Mouse (Mus musculus) midbrain, embryonic 16.5 days (tissue): ENCODE data around the gene Cmtm8. TPM values are rescaled to one million over a fixed set of nuclear protein-coding genes. Genes with fewer than 3 reads are reported as not detected.

Experiments used
- ATAC-seq: fragments of 200-750 bp; cut with Nextera tagmentation; 2 replicates; pipeline ENCODE4 v1.8.0; 2017; ENCODE audit warnings: moderate TSS enrichment
- H3K27ac ChIP-seq: fragments of 300-500 bp; sonication (generic); 2 replicates; pipeline ENCODE4 v1.5.1; 2014; ENCODE audit warnings: mild to moderate bottlenecking, low read length, mixed read lengths
- H3K27me3 ChIP-seq: fragments of 300-500 bp; sonication (generic); 2 replicates; pipeline ENCODE4 v1.6.1; 2014; ENCODE audit warnings: low read depth, low read length, mixed read lengths; ENCODE audit not compliant: control insufficient read depth, insufficient read depth
- H3K36me3 ChIP-seq: fragments of 300-500 bp; sonication (generic); 2 replicates; pipeline ENCODE4 v1.6.1; 2014; ENCODE audit warnings: mild to moderate bottlenecking, low read length, moderate library complexity, mixed read lengths; ENCODE audit not compliant: control insufficient read depth, insufficient read depth
- H3K4me1 ChIP-seq: fragments of 300-500 bp; sonication (generic); 2 replicates; pipeline ENCODE4 v1.6.1; 2014; ENCODE audit warnings: mild to moderate bottlenecking, low read length, mixed read lengths; ENCODE audit not compliant: control insufficient read depth, insufficient read depth
- H3K4me2 ChIP-seq: fragments of 300-500 bp; sonication (generic); 2 replicates; pipeline ENCODE4 v1.6.1; 2014; ENCODE audit warnings: mild to moderate bottlenecking, low read length, mixed read lengths
- H3K4me3 ChIP-seq: fragments of 300-500 bp; sonication (generic); 2 replicates; pipeline ENCODE4 v1.5.1; 2014; ENCODE audit warnings: low read depth, mild to moderate bottlenecking, low read length, moderate library complexity, mixed read lengths
- H3K9ac ChIP-seq: fragments of 300-500 bp; sonication (generic); 2 replicates; pipeline ENCODE4 v1.6.1; 2014; ENCODE audit warnings: low read depth, low read length, mixed read lengths
- H3K9me3 ChIP-seq: fragments of 300-500 bp; sonication (generic); replicated peaks from 2 replicates; pipeline ENCODE4 v1.6.1; 2014; ENCODE audit warnings: mild to moderate bottlenecking, low read length, mixed read lengths; ENCODE audit not compliant: control insufficient read depth, poor library complexity, severe bottlenecking
- WGBS: fragments of 180-500 bp; shearing (Covaris S2); extraction: QIAGEN DNeasy Blood & Tissue Kit; methylation state at CpG from one replicate; pipeline ENCODE4 v1.1.7; 2014; 5-methylcytosine and 5-hydroxymethylcytosine counted together
- polyA plus RNA-seq: library from polyadenylated mRNA; unstranded; fragments of >200 nt; fragmentation: Nextera tagmentation; extraction: Ambion mirVana; gene quantifications from 2 replicates; pipeline ENCODE4 v1.2.1, GENCODE M21; 2015

Cmtm8 gene
- polyA plus RNA-seq, 1 experiment from 2014 or later = 8.3 TPM

DNA sequence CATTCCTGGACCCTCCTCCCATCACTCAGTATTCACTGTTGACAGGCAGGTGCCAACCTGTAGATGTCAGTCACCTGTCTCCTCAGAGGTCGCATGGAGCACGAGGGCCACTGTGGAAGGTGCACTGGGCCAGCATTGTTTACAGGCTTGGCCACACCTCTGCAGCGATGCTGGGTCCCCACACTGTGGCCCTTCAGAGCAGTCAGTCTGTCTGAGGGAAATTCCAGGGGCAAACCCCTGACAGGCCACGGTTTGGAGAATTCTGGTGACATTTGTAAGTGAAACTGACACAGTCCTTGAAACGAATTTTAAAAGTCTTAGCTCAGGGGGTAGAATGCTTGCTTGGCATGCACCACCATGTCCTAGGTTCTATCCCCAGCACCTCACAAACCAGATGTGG is 83.6 kb downstream of the Cmtm8 start:
- Histone ChIP-seq H3K27me3 (no peaks in the 10 kb centered on the region), H3K9ac (no peak overlapping the region), H3K9me3 (no peaks in the 10 kb centered on the region), H3K4me2 (no peak overlapping the region), H3K36me3 (no peaks in the 10 kb centered on the region), H3K4me3 (no peak overlapping the region), H3K27ac (no peak overlapping the region), H3K4me1 (no peaks in the 10 kb centered on the region)
- 80% methylated on average over 5 of the region's 5 CpGs for WGBS
- ATAC-seq = no peak

DNA sequence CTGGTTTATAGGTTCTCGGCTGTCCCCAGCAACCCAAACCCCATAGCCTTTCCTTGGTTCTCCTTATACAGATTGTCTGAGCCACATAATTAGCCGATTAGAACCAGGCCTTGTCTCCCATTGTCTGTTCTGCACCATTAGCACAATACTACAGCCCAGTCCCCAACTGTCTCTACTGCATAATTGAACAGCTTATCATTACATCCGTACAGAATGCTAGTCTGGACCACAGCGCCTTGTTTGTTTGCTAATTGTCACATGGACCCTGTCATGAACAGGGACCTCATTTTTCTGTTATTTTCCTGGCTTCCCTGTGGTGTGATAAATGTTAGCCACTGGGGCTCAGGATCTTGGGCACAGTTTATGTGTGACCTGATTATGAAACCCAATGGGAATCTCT is 84.1 kb downstream of the Cmtm8 start:
- Histone ChIP-seq H3K4me1 (no peaks in the 10 kb centered on the region), H3K4me2 (no peak overlapping the region), H3K36me3 (no peaks in the 10 kb centered on the region), H3K27ac (no peak overlapping the region), H3K27me3 (no peaks in the 10 kb centered on the region), H3K9me3 (no peaks in the 10 kb centered on the region), H3K4me3 (no peak overlapping the region), H3K9ac (no peak overlapping the region)
- WGBS = 68% methylated on average over 4 of the region's 4 CpGs
- no peak for ATAC-seq

DNA sequence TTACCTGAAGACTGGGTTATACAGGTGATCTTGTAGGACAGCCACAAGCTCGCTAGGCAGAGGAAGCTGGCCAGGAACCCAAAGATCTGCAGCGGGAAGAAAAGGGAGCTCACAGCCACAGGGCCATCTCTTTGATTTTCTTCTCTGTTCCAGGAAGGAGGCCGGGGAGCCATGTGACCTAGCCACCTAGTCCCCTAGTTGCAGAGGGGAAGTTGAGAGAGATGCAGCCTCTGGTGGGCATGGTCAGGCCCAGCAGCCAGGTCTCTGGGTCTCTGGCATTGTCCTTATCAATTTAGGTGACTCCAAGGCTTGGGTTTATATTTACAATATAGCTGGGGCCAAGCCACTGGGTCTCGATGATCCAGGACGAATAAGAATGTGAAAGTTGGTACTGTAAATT is 85.2 kb downstream of the Cmtm8 start:
- no peak overlapping the region for H3K4me3 ChIP-seq
- WGBS = 89% methylated on average over 5 of the region's 5 CpGs
- no peaks in the 10 kb centered on the region for H3K27me3 ChIP-seq
- ATAC-seq = no peak
- no peak overlapping the region for H3K27ac ChIP-seq
- H3K4me2 ChIP-seq = no peak overlapping the region
- H3K4me1 ChIP-seq = no peaks in the 10 kb centered on the region
- H3K9ac ChIP-seq = no peak overlapping the region
- H3K36me3 ChIP-seq = no peaks in the 10 kb centered on the region
- no peaks in the 10 kb centered on the region for H3K9me3 ChIP-seq

DNA sequence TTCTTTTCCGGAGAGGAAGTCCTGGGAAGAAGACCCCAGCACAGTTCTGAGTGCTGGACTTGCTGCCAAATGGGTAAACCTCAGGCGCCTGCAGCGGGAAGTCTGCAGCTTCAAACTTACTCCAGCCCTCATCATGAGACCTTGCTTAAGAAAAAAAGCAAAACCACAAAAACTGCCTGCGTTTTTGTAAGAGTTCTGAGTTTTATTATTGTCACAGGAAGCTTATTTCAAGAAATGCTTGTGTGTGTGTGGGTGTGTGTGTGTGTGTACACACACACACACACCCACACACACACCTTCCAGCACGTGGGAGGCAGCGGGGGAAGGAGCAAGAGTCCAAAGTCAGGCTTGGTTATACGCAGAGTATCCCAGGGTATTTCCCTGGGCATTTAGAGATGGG is 85.7 kb downstream of the Cmtm8 start:
- H3K9ac ChIP-seq = no peak overlapping the region
- H3K27ac ChIP-seq = no peak overlapping the region
- peaks cover 1% of the 10 kb centered on the region; the same call in 1 of the 2 replicates for H3K4me1 ChIP-seq
- no peak overlapping the region for H3K4me2 ChIP-seq
- H3K9me3 ChIP-seq = no peaks in the 10 kb centered on the region
- WGBS = 75% methylated on average over 7 of the region's 7 CpGs
- no peaks in the 10 kb centered on the region for H3K36me3 ChIP-seq
- no peak for ATAC-seq
- no peak overlapping the region for H3K4me3 ChIP-seq
- no peaks in the 10 kb centered on the region for H3K27me3 ChIP-seq

DNA sequence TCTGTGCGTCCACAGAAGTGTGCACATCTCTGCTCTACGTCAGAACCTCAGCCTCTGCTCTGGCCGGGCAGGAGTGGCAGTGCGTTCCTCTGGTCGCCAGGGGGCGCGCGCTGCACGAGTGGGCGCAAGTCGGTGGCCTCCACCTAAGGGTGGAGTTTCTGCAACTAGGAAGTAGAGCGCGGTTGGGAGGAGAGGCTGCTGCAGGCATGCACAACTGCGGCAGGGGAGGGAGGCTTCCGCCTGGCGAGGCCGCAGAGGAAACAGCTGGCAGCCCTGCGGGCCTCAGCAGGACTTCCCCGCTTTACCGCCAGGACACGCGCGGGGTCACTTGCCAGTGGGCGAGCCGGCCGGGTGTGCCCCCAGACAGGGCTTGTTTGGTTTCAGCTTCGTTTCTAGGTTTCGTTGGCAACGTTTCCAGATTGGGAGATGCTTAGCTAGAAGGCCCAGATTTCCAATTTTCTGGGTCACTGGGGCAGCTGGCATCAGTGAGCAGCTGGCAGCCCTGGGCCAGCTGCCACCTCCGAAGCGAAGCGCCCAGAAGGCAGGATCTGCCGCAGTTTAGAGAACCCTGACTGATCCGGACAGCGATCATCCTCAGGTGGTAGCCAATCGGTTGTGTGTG is 91.0 kb downstream of the Cmtm8 start:
- Histone ChIP-seq H3K4me2 (peak overlapping the region; percentile 73), H3K9ac (peak overlapping the region; percentile 58), H3K36me3 (peaks cover under 1% of the 10 kb centered on the region; the same call in 1 of the 2 replicates), H3K27ac (peak overlapping the region; percentile 47), H3K4me3 (peak overlapping the region; percentile 48), H3K27me3 (no peaks in the 10 kb centered on the region), H3K9me3 (no peaks in the 10 kb centered on the region), H3K4me1 (peaks cover 10% of the 10 kb centered on the region)
- ATAC-seq = peak; percentile 90
- WGBS = 4% methylated on average over 36 of the region's 36 CpGs

DNA sequence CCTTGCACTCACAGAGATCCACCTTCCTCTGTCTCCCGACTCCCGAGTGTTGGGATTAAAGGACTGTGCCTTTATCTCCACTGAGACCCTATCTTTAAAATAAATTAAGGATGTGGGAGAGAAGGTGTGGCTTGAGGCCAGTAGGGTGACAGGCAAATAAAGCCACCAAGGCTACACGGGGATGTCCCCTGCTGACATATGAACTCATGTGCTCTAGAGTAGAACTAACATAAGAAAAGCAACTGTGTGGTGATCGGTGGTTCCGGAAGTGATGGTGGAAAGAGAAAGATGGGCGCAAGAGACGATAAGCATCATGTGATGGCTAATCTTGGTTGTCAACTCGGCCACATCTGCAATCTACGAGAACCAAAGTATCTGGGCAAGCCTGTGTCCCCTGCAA is 91.6 kb downstream of the Cmtm8 start:
- ATAC-seq = no peak
- peaks cover 5% of the 10 kb centered on the region; the same call in 1 of the 2 replicates for H3K36me3 ChIP-seq
- 70% methylated on average over 9 of the region's 9 CpGs for WGBS
- H3K27me3 ChIP-seq = no peaks in the 10 kb centered on the region
- peaks cover 10% of the 10 kb centered on the region for H3K4me1 ChIP-seq
- H3K4me2 ChIP-seq = peak overlapping the region; percentile 73
- H3K27ac ChIP-seq = no peak overlapping the region
- H3K9me3 ChIP-seq = no peaks in the 10 kb centered on the region
- H3K9ac ChIP-seq = 0 out of 2 replicates have a peak overlapping the region, but pooled peaks have one; percentile 36
- H3K4me3 ChIP-seq = no peak overlapping the region

DNA sequence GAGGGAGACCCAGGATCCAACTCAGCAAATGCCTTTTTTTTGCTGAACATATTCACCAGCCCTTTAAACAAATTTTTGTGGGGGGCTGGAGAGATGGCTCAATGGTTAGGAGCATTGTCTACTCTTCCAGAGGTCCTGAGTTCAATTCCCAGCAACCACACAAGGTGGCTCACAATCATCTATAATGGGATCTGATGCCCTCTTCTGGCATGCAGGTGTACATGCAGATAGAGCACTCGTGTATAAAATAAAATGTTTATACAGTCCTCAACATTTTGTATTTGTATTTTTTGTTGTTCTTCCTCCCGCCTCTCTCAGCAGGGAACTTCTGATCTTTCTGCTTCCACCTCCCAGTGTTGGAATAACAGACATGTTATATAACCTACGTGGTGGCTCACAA is 92.4 kb downstream of the Cmtm8 start:
- no peak overlapping the region for H3K4me3 ChIP-seq
- WGBS = 87% methylated on average over 3 of the region's 3 CpGs
- peaks cover 10% of the 10 kb centered on the region for H3K4me1 ChIP-seq
- ATAC-seq = no peak
- H3K4me2 ChIP-seq = no peak overlapping the region
- H3K27ac ChIP-seq = no peak overlapping the region
- peaks cover 5% of the 10 kb centered on the region; the same call in 1 of the 2 replicates for H3K36me3 ChIP-seq
- H3K27me3 ChIP-seq = no peaks in the 10 kb centered on the region
- no peak overlapping the region for H3K9ac ChIP-seq
- no peaks in the 10 kb centered on the region for H3K9me3 ChIP-seq

DNA sequence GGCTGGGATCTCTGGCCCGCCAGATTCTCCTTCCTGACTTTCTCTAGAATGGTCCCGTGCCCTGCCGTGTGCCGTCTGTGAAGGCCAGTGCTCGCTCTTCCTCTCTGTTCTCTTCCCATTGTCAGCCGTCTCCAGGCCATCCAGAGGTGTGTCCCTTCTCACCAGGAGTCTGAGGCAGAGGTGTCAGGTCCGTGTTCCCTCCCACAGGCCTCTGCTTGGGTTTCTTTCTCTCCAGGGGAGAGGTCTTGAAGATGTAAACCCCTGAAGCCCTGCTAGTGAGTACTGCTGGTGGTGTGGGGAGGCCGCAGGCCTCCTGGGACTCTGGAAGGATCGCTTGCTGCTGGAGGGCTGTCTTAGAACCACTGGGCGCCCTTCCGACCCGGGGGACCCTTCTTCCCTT is 96.5 kb downstream of the Cmtm8 start:
- Histone ChIP-seq H3K4me3 (no peak overlapping the region), H3K27ac (no peak overlapping the region), H3K9me3 (no peaks in the 10 kb centered on the region), H3K36me3 (peaks cover 5% of the 10 kb centered on the region; the same call in 1 of the 2 replicates), H3K9ac (no peak overlapping the region), H3K27me3 (no peaks in the 10 kb centered on the region), H3K4me2 (no peak overlapping the region), H3K4me1 (peaks cover under 1% of the 10 kb centered on the region)
- no peak for ATAC-seq
- WGBS = 87% methylated on average over 12 of the region's 12 CpGs

DNA sequence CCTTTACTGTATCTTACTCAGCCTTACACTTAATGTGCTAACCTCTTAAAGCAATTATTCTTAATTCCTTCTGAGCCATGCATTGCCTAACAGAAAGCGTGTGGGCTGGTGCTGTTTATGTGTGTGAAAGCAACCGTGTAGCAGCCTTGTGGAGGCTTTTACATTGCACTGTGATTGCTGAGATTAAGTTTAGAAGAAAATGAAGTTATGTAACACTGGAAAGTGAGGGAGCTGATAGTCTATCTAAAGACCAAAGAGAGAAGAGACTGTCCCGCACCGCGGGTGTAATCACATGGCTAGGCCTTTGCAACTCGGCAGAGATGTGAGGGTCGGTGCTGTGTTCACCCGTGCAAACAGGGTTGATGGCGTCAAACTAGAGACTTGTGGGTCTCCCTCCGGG is 96.9 kb downstream of the Cmtm8 start:
- ATAC-seq = no peak
- H3K27me3 ChIP-seq = no peaks in the 10 kb centered on the region
- no peaks in the 10 kb centered on the region for H3K4me1 ChIP-seq
- WGBS = 85% methylated on average over 10 of the region's 10 CpGs
- H3K9ac ChIP-seq = no peak overlapping the region
- H3K4me3 ChIP-seq = no peak overlapping the region
- H3K4me2 ChIP-seq = no peak overlapping the region
- H3K9me3 ChIP-seq = no peaks in the 10 kb centered on the region
- no peak overlapping the region for H3K27ac ChIP-seq
- peaks cover 5% of the 10 kb centered on the region; the same call in 1 of the 2 replicates for H3K36me3 ChIP-seq
